Mouse (Mus musculus): Measurements from ENCODE around the gene Desi1.

- TF ChIP-seq CTCF (IDR thresholded peaks at IDR 0.05) (no peak), EP300 (IDR thresholded peaks at IDR 0.05) (no peak)
These were observed 48.1 kb downstream of the Desi1 start for GRCm38 (mm10) chr15:81985267-81986161.
